Mouse (Mus musculus): ENCODE measurements at regions not wholly inside any gene's neighbourhood (a gene's known extent, or its start where the extent isn't known, plus 50 kb on each side); places are given as distances from the start of the nearest gene placed in this dataset.

GRCm38 (mm10) chr17:47199206-47199605 lies 169.5 kb upstream of the Mrps10 start:
- no peak for TF ChIP-seq POLR2A (IDR thresholded peaks at IDR 0.05; ENCODE audit: insufficient read depth, low read length)
- TF ChIP-seq CTCF (IDR thresholded peaks at IDR 0.05; ENCODE audit: low read depth, low read length): no peak
